Mouse (Mus musculus): ENCODE measurements at regions not wholly inside any gene's neighbourhood (a gene's known extent, or its start where the extent isn't known, plus 50 kb on each side); places are given as distances from the start of the nearest gene placed in this dataset.

- TF ChIP-seq CTCF (IDR thresholded peaks at IDR 0.05; ENCODE audit: low read depth) (no peak), EP300 (IDR thresholded peaks at IDR 0.05; ENCODE audit: low read depth) (no peak)
Measured at GRCm38 (mm10) chr3:100360019-100360418, 129.1 kb downstream of the Tent5c start.
